Mouse (Mus musculus) MEL (cell line): ENCODE results near the gene Gm28374. TPM values are rescaled to one million over a fixed set of nuclear protein-coding genes. Genes with fewer than 3 reads are reported as not detected.

Experiments used
- DNase-seq: peaks from one replicate; pipeline ENCODE4 v3.0.0; 2011; ENCODE audit warnings: low read depth, low spot score
- H3K27ac ChIP-seq: 2 replicates; pipeline ENCODE4 v1.5.1; 2012; ENCODE audit warnings: low read depth, mild to moderate bottlenecking, control low read depth, low read length, moderate library complexity; ENCODE audit not compliant: control insufficient read depth
- H3K27me3 ChIP-seq, 2 experiments: fragments of 150-350 bp in 1 of 2; sonication (generic) in 1 of 2; 2 replicates each; pipeline ENCODE4 v1.6.1; 2012; ENCODE audit warnings: low read length in 2 of 2, mild to moderate bottlenecking in 2 of 2, improper control_type of control experiment in 1 of 2, moderate library complexity in 1 of 2; ENCODE audit not compliant: insufficient read depth in 2 of 2, control insufficient read depth in 1 of 2
- H3K36me3 ChIP-seq, 2 experiments: 2 replicates each; pipeline ENCODE4 v1.6.1; 2012 to 2014; ENCODE audit warnings: low read length in 2 of 2, improper control_type of control experiment in 1 of 2, inconsistent platforms in 1 of 2, mild to moderate bottlenecking in 1 of 2; ENCODE audit not compliant: insufficient read depth in 2 of 2, control insufficient read depth in 1 of 2
- H3K4me1 ChIP-seq, 2 experiments: fragments of 150-350 bp in 1 of 2; sonication (generic) in 1 of 2; 2 replicates each; pipeline ENCODE4 v1.6.1; 2012; ENCODE audit warnings: low read length in 2 of 2, improper control_type of control experiment in 1 of 2, mild to moderate bottlenecking in 1 of 2; ENCODE audit not compliant: insufficient read depth in 2 of 2, control insufficient read depth in 1 of 2
- H3K4me3 ChIP-seq, 2 experiments: fragments of 150-350 bp in 1 of 2; sonication (generic) in 1 of 2; 2 replicates each; pipeline ENCODE4 v1.5.1; 2012; ENCODE audit warnings: low read depth in 2 of 2, low read length in 2 of 2, mild to moderate bottlenecking in 2 of 2, moderate library complexity in 2 of 2, control low read depth in 1 of 2, improper control_type of control experiment in 1 of 2; ENCODE audit not compliant: control insufficient read depth in 1 of 2, insufficient read depth in 1 of 2
- H3K79me2 ChIP-seq: 2 replicates; pipeline ENCODE4 v1.6.1; 2012; ENCODE audit warnings: mild to moderate bottlenecking, low read length, moderate library complexity; ENCODE audit not compliant: control insufficient read depth, poor library complexity, insufficient read depth
- H3K9ac ChIP-seq: 2 replicates; pipeline ENCODE4 v1.6.1; 2012; ENCODE audit warnings: low read depth, mild to moderate bottlenecking, control low read depth, low read length, moderate library complexity; ENCODE audit not compliant: control insufficient read depth, poor library complexity, severe bottlenecking
- H3K9me3 ChIP-seq: fragments of 150-350 bp; sonication (generic); replicated peaks from 2 replicates; pipeline ENCODE4 v1.6.1; 2012; ENCODE audit warnings: mild to moderate bottlenecking, low read length, improper control_type of control experiment, moderate library complexity; ENCODE audit not compliant: insufficient read depth
- BHLHE40 ChIP-seq: IDR thresholded peaks from 2 replicates; pipeline ENCODE4 v1.6.1; 2012; ENCODE audit warnings: low read depth, mild to moderate bottlenecking, inconsistent platforms, low read length, improper control_type of control experiment, borderline replicate concordance
- CHD1 ChIP-seq: IDR thresholded peaks from 2 replicates; pipeline ENCODE4 v1.6.1; 2012; ENCODE audit warnings: low read depth, mild to moderate bottlenecking, inconsistent platforms, low read length, improper control_type of control experiment
- CTCF ChIP-seq, 3 experiments: IDR thresholded peaks in 2 of 3; conservative IDR thresholded peaks in 1 of 3; 2 replicates each; pipeline ENCODE4 v1.5.1; 2011 to 2012; ENCODE audit warnings: low read length in 3 of 3, low read depth in 2 of 3, mild to moderate bottlenecking in 2 of 3, improper control_type of control experiment in 1 of 3, inconsistent platforms in 1 of 3, mixed read lengths in 1 of 3, moderate library complexity in 1 of 3; ENCODE audit not compliant: control insufficient read depth in 1 of 3, insufficient read depth in 1 of 3, poor library complexity in 1 of 3, severe bottlenecking in 1 of 3
- E2F4 ChIP-seq: IDR thresholded peaks from 2 replicates; pipeline ENCODE4 v1.6.1; 2011; ENCODE audit warnings: low read depth, low read length, improper control_type of control experiment, borderline replicate concordance
- ELF1 ChIP-seq: IDR thresholded peaks from 2 replicates; pipeline ENCODE4 v1.6.1; 2014; ENCODE audit warnings: low read depth, mild to moderate bottlenecking, inconsistent platforms, low read length, improper control_type of control experiment, moderate library complexity
- ETS1 ChIP-seq: IDR thresholded peaks from 2 replicates; pipeline ENCODE4 v1.6.1; 2012; ENCODE audit warnings: low read depth, mild to moderate bottlenecking, inconsistent platforms, low read length, improper control_type of control experiment, moderate library complexity
- GABPA ChIP-seq: IDR thresholded peaks from 2 replicates; pipeline ENCODE4 v1.6.1; 2012; ENCODE audit warnings: low read depth, mild to moderate bottlenecking, inconsistent platforms, low read length, improper control_type of control experiment, moderate library complexity
- GATA1 ChIP-seq: IDR thresholded peaks from 2 replicates; pipeline ENCODE4 v1.6.1; 2011; ENCODE audit warnings: low read depth, low read length, improper control_type of control experiment
- HCFC1 ChIP-seq: IDR thresholded peaks from 2 replicates; pipeline ENCODE4 v1.6.1; 2012; ENCODE audit warnings: low read depth, mild to moderate bottlenecking, inconsistent platforms, low read length, improper control_type of control experiment, moderate library complexity
- JUND ChIP-seq: IDR thresholded peaks from 2 replicates; pipeline ENCODE4 v1.6.1; 2011; ENCODE audit warnings: low read depth, mild to moderate bottlenecking, improper control_type of control experiment, low read length
- MAZ ChIP-seq: IDR thresholded peaks from 2 replicates; pipeline ENCODE4 v1.6.1; 2012; ENCODE audit warnings: low read depth, mild to moderate bottlenecking, inconsistent platforms, low read length, improper control_type of control experiment
- MEF2A ChIP-seq: IDR thresholded peaks from 2 replicates; pipeline ENCODE4 v1.6.1; 2014; ENCODE audit warnings: low read depth, mild to moderate bottlenecking, inconsistent platforms, low read length, improper control_type of control experiment; ENCODE audit not compliant: poor library complexity, insufficient replicate concordance, severe bottlenecking; ENCODE audit errors: extremely low read depth
- MXI1 ChIP-seq: IDR thresholded peaks from 2 replicates; pipeline ENCODE4 v1.6.1; 2011; ENCODE audit warnings: mild to moderate bottlenecking, low read depth, low read length, improper control_type of control experiment
- MYB ChIP-seq: IDR thresholded peaks from 2 replicates; pipeline ENCODE4 v1.6.1; 2011; ENCODE audit warnings: mild to moderate bottlenecking, low read depth, low read length, improper control_type of control experiment
- MYC ChIP-seq: IDR thresholded peaks from 2 replicates; pipeline ENCODE4 v1.6.1; 2011; ENCODE audit warnings: low read depth, mild to moderate bottlenecking, low read length, improper control_type of control experiment, moderate library complexity
- NELFE ChIP-seq: IDR thresholded peaks from 2 replicates; pipeline ENCODE4 v1.6.1; 2011; ENCODE audit warnings: low read depth, low read length, improper control_type of control experiment
- NRF1 ChIP-seq: IDR thresholded peaks from 2 replicates; pipeline ENCODE4 v1.6.1; 2014; ENCODE audit warnings: low read depth, mild to moderate bottlenecking, inconsistent platforms, low read length, improper control_type of control experiment, moderate library complexity; ENCODE audit not compliant: poor library complexity, insufficient read depth, severe bottlenecking
- POLR2A ChIP-seq, 2 experiments: IDR thresholded peaks; 2 replicates each; pipeline ENCODE4 v1.6.1; 2011 to 2012; ENCODE audit warnings: low read length in 2 of 2, mild to moderate bottlenecking in 2 of 2, control low read depth in 1 of 2, improper control_type of control experiment in 1 of 2, low read depth in 1 of 2, moderate library complexity in 1 of 2; ENCODE audit not compliant: control insufficient read depth in 1 of 2, insufficient read depth in 1 of 2, poor library complexity in 1 of 2
- POLR2AphosphoS2 ChIP-seq: IDR thresholded peaks from 2 replicates; pipeline ENCODE4 v1.6.1; 2011; ENCODE audit warnings: low read length, improper control_type of control experiment
- POLR2AphosphoS5 ChIP-seq: IDR thresholded peaks from 2 replicates; pipeline ENCODE4 v1.6.1; 2012; ENCODE audit warnings: low read depth, borderline replicate concordance, mild to moderate bottlenecking, inconsistent platforms, low read length, moderate library complexity, mixed read lengths
- RAD21 ChIP-seq: IDR thresholded peaks from 2 replicates; pipeline ENCODE4 v1.6.1; 2011; ENCODE audit warnings: mild to moderate bottlenecking, low read depth, low read length, improper control_type of control experiment
- RCOR1 ChIP-seq: IDR thresholded peaks from 2 replicates; pipeline ENCODE4 v1.6.1; 2012; ENCODE audit warnings: low read depth, mild to moderate bottlenecking, inconsistent platforms, low read length, improper control_type of control experiment
- SIN3A ChIP-seq: IDR thresholded peaks from 2 replicates; pipeline ENCODE4 v1.6.1; 2012; ENCODE audit warnings: low read length, improper control_type of control experiment, inconsistent platforms
- SMC3 ChIP-seq: IDR thresholded peaks from 2 replicates; pipeline ENCODE4 v1.6.1; 2011; ENCODE audit warnings: low read depth, low read length, improper control_type of control experiment
- UBTF ChIP-seq: IDR thresholded peaks from 2 replicates; pipeline ENCODE4 v1.6.1; 2012; ENCODE audit warnings: low read depth, mild to moderate bottlenecking, inconsistent platforms, low read length, improper control_type of control experiment, moderate library complexity, borderline replicate concordance; ENCODE audit not compliant: insufficient read depth
- USF1 ChIP-seq: IDR thresholded peaks from 2 replicates; pipeline ENCODE4 v1.6.1; 2014; ENCODE audit warnings: low read depth, mild to moderate bottlenecking, inconsistent platforms, low read length, improper control_type of control experiment, moderate library complexity
- ZC3H11A ChIP-seq: IDR thresholded peaks from 2 replicates; pipeline ENCODE4 v1.6.1; 2012; ENCODE audit warnings: low read depth, mild to moderate bottlenecking, inconsistent platforms, low read length, improper control_type of control experiment
- ZMIZ1 ChIP-seq: IDR thresholded peaks from 2 replicates; pipeline ENCODE4 v1.6.1; 2012; ENCODE audit warnings: low read depth, mild to moderate bottlenecking, inconsistent platforms, low read length, improper control_type of control experiment, moderate library complexity
- ZNF384 ChIP-seq: IDR thresholded peaks from 2 replicates; pipeline ENCODE4 v1.6.1; 2012; ENCODE audit warnings: low read depth, mild to moderate bottlenecking, inconsistent platforms, low read length, improper control_type of control experiment
- polyA plus RNA-seq, 2 experiments: library from polyadenylated mRNA; stranded (reverse) in 1 of 2; unstranded in 1 of 2; fragments of >175 nt in 1 of 2; fragments of >200 nt in 1 of 2; gene quantifications; 2 replicates each; pipeline versions ENCODE4 v1.2.1 to v1.2.4; 2012; ENCODE audit warnings: low replicate concordance in 2 of 2, low read depth in 1 of 2; ENCODE audit not compliant: insufficient read length in 2 of 2, insufficient read depth in 1 of 2, missing spikeins in 1 of 2
- total RNA-seq: library from RNA; depleted of rRNA; stranded (reverse); fragments of 300-350 nt; gene quantifications from 2 replicates; pipeline ENCODE4 v1.2.3, GENCODE M21; 2012

The Gm28374 gene
- total and polyA plus RNA-seq, 3 experiments, result 0.42 to 0.46 TPM; not detected in 1

DNA sequence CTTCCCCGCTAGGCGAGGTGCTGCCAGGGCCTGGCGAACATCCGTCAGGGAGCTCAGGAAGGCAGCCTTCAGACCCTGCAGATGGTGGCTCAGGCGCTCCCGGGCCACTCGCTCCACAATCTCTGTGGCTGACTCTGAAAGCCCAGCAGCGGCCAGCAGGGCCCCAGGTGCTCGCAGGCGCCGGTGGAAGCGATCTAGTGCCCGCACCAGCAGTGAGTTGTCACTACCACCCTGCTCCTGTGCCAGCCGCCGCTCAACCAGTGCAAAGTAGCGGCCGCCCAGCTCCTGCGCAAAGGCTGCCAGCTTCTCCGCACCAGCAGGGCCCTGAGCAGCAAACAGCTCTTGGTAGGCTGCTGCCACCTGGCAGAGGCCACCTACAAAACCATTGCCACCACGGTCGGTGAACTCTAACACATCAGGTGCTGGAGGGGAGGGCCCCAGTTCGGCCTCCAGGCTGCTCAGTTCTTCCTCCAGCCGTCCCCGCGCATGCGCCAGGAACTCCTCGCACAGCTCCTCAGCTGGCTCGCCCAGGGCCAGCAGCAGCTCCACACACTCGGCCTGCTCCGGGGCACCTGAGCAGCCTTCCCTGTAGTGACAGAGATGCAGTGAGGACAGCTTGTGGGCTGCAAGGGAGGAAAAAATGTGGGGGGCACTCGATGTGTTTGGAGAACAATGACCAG lies 11.3 kb downstream of the Gm28374 start:
- peaks cover 2% of the 10 kb centered on the region; the same call in 1 of the 2 replicates for H3K79me2 ChIP-seq
- no peak overlapping the region for H3K27ac ChIP-seq
- no peaks in the 10 kb centered on the region for H3K36me3 ChIP-seq
- no peak for TF ChIP-seq E2F4
- no peak for TF ChIP-seq MYC
- no peak for TF ChIP-seq RAD21
- no peak for TF ChIP-seq POLR2AphosphoS2
- TF ChIP-seq NRF1, result no peak
- no peak for TF ChIP-seq MXI1
- TF ChIP-seq ZNF384, result no peak
- no peak for TF ChIP-seq NELFE
- TF ChIP-seq JUND, result no peak
- TF ChIP-seq GABPA, result no peak
- TF ChIP-seq ZMIZ1, result no peak
- TF ChIP-seq MEF2A, result no peak
- TF ChIP-seq CTCF (IDR thresholded peaks at IDR 0.05 in 2 of 3, conservative IDR thresholded peaks at IDR 0.05 in 1 of 3; ENCODE audit: control insufficient read depth in 1 of 3, insufficient read depth in 1 of 3, low read depth in 2 of 3, low read length in 3 of 3, poor library complexity in 1 of 3, severe bottlenecking in 1 of 3), result no peak
- no peak for TF ChIP-seq USF1
- TF ChIP-seq POLR2AphosphoS5, result no peak
- no peak for TF ChIP-seq SIN3A
- TF ChIP-seq ZC3H11A, result no peak
- TF ChIP-seq POLR2A (IDR thresholded peaks at IDR 0.05; ENCODE audit: control insufficient read depth in 1 of 2, insufficient read depth in 1 of 2, low read depth in 1 of 2, low read length in 2 of 2, poor library complexity in 1 of 2), result no peak
- no peak for TF ChIP-seq GATA1
- no peak for DNase-seq
- no peaks in the 10 kb centered on the region for H3K27me3 ChIP-seq
- no peak overlapping the region for H3K9ac ChIP-seq
- peaks cover 0 to 8% of the 10 kb centered on the region in 2 experiments; a peak in 3 of 4 replicates for H3K4me1 ChIP-seq
- H3K9me3 ChIP-seq, result no peaks in the 10 kb centered on the region
- H3K4me3 ChIP-seq, result no peak overlapping the region

DNA sequence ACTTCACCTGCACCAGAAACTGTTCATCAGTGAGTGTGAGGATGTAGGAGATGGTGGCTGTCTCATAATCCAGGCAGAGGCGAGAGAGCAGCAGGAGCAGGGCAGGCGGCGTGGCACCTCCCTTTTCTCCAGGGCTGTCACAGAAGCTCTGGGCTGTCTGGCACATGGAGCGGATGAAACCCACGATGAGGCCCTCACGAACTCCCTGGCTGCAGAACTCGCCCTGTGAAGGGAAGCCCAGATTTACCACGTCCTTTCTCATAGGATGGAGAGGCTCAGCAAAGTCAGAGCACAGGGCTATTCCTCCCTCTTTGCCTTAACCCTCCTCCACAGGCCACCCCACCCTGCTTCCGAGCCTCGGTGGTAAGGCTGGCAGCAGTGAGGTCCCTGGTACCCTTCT lies 12.2 kb downstream of the Gm28374 start:
- Histone ChIP-seq H3K79me2 (no peaks in the 10 kb centered on the region), H3K4me3 (no peak overlapping the region), H3K4me1 (peaks cover 0 to 8% of the 10 kb centered on the region in 2 experiments; a peak in 3 of 4 replicates), H3K9me3 (no peaks in the 10 kb centered on the region)
- TF ChIP-seq ZC3H11A (no peak), MEF2A (no peak), RCOR1 (no peak), ETS1 (no peak), MYB (no peak), ELF1 (no peak), JUND (no peak), HCFC1 (no peak), CTCF (IDR thresholded peaks at IDR 0.05 in 2 of 3, conservative IDR thresholded peaks at IDR 0.05 in 1 of 3; ENCODE audit: control insufficient read depth in 1 of 3, insufficient read depth in 1 of 3, low read depth in 2 of 3, low read length in 3 of 3, poor library complexity in 1 of 3, severe bottlenecking in 1 of 3) (no peak), BHLHE40 (no peak), UBTF (no peak), SMC3 (no peak), NELFE (no peak), MAZ (no peak), RAD21 (no peak), NRF1 (no peak), CHD1 (no peak)
- TF ChIP-seq, all 39 proteins: peak for 0
- no peak overlapping the region for H3K27ac ChIP-seq
- no peak overlapping the region for H3K9ac ChIP-seq
- H3K36me3 ChIP-seq, result no peaks in the 10 kb centered on the region
- no peak for DNase-seq
- H3K27me3 ChIP-seq, result no peaks in the 10 kb centered on the region
